Mouse (Mus musculus): ENCODE results near the gene H1foo. TPM values are rescaled to one million over a fixed set of nuclear protein-coding genes. Genes with fewer than 3 reads are reported as not detected.
A peak's percentile ranks its signal among the peaks of the same experiment; 100 is the strongest.

H1foo gene
- polyA plus RNA-seq, 1 experiment from 2014 or later = not detected

DNA sequence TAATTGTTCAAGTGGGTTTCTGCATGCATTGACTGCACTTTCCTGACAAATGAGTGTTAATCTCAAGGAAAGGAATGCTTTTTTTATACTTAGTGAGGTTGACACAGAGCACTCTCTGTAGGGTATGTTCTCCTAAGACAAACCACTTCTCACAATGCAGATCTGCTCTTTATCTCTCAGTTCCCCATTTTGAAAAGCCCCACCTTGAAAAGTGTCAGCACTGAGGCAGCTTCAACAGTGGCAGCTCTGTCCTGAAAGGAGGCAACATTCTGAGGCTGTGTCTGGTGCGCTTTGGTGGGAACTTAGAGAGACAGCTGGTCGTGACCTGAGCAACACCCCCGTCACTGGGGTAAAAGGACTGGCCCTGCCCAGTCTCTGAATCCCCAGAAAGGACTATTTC lies 35.7 kb upstream of the H1foo start:
- TF ChIP-seq CTCF (IDR thresholded peaks at IDR 0.05) = no peak
- CTCF ChIA-PET = no interaction called here
- in situ Hi-C loops (cut with MboI; ENCODE audit: low pct_unique_long_range_greater_than_20kb) = no loop called here
- DNase-seq (ENCODE audit: low read depth, low spot score) (no peak), ATAC-seq (no peak)
- POLR2A ChIA-PET = no interaction called here
- H3K27me3 ChIP-seq = no peaks in the 10 kb centered on the region

DNA sequence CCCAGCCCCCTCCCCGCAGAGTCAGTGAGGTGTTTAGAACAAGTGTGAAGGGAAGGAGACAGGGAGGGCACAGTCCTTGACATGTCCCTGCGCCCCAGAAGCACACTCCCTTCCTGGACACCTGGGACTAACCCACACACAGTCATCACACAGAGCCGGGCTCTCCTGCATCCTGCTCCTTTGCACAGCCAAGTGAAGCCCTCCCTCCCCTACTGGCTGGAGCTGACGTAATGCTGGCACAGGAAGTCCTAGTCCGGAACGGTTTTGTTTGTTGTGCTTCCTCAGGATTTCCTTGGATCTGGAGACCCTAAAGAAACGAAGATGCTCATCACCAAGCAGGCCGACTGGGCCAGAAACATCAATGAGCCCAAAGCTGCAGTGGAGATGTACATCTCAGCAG lies 34.8 kb upstream of the H1foo start:
- in situ Hi-C loops (cut with MboI; ENCODE audit: low pct_unique_long_range_greater_than_20kb) = no loop called here
- no peak for ATAC-seq
- ChIA-PET POLR2A (no interaction called here), CTCF (no interaction called here)
- DNase-seq (ENCODE audit: low read depth, low spot score) = no peak
- H3K27me3 ChIP-seq = no peaks in the 10 kb centered on the region
- no peak for TF ChIP-seq CTCF (IDR thresholded peaks at IDR 0.05)

DNA sequence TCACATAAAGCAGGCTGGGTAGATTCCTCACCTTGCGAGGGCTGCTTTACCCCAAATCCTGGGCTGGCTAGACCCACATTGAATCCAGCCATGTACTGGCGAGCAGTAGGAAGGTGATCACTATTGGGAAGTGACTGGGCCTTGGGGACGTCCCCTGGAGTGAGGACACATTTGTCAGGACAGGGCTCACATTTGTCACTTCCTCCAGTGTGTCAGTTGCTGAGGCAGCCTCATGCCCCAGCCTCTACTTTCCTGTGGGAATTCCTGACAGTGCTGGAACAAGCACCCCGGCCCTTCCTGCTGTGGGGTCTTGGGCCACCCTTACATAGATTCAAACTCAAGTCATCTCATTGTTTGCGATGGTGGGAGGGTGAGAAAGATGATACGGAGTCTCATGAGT lies 33.0 kb upstream of the H1foo start:
- ChIA-PET CTCF (no interaction called here), POLR2A (no interaction called here)
- in situ Hi-C loops (cut with MboI; ENCODE audit: low pct_unique_long_range_greater_than_20kb) = no loop called here
- no peaks in the 10 kb centered on the region for H3K27me3 ChIP-seq
- TF ChIP-seq CTCF (IDR thresholded peaks at IDR 0.05) = no peak
- DNase-seq (ENCODE audit: low read depth, low spot score) (no peak), ATAC-seq (no peak)

DNA sequence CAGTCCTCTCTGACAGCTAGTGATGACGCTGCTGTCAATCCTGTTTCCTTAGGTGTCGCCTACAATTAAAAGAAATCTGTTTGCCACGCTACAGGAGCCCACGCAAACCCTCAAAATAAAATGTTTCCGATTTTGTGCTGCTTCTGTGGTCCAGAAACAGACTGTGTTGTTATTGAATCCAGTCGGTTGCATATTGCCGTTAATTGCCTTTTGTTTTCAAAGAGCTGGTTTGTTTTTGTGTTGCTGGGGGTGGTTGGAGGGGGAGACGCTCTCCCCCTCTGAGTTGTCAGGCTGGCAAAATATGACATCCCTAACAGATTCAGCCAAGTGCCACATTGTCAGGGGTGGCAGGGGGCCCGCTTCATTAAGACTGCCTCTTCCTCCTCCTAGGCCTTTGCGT lies 31.3 kb upstream of the H1foo start:
- ChIA-PET POLR2A (no interaction called here), CTCF (no interaction called here)
- TF ChIP-seq CTCF (IDR thresholded peaks at IDR 0.05) = no peak
- DNase-seq (ENCODE audit: low read depth, low spot score) (no peak), ATAC-seq (no peak)
- no peaks in the 10 kb centered on the region for H3K27me3 ChIP-seq
- in situ Hi-C loops (cut with MboI; ENCODE audit: low pct_unique_long_range_greater_than_20kb) = no loop called here

DNA sequence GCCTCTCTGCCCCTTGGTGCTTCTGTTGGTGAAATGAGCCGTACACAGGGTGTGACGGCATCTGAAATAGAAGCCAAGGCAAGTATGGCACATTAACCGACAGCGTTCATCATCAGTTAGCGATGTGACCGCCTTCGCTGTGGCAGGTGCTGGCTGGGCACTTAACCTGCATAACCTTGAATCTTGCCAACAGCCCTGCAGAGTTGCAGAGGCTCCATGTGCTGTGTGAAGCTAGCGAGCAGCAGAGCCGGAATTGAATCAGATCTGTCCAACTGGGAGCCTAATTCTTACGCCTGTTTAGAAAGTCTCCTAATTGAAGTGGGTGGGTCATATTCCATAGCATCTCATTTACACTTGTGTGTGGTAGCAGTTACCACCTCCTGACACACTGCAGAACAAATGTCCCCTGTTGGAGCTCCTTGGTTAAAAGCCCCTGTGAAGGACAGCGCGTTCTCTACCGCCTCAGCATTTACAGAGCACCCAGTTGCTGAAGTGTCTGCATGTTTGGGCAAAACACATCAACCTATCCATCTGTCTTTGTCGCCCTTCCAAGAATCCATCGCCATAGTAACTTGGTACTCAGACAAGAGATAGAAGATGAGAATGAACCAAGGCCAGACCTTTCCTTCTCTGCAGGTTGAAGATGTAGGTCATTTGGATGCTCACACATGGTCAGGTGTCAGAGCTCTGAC lies 30.1 kb upstream of the H1foo start:
- H3K27me3 ChIP-seq = no peaks in the 10 kb centered on the region
- DNase-seq (ENCODE audit: low read depth, low spot score) = no peak
- ChIA-PET CTCF (no interaction called here), POLR2A (interaction anchor here (0.8 kb wide), 1 partner anchor 8 kb away, joined by 3 read pairs; no protein-coding TSS in a partner anchor)
- no peak for ATAC-seq
- in situ Hi-C loops (cut with MboI; ENCODE audit: low pct_unique_long_range_greater_than_20kb) = no loop called here
- TF ChIP-seq CTCF (IDR thresholded peaks at IDR 0.05) = no peak

DNA sequence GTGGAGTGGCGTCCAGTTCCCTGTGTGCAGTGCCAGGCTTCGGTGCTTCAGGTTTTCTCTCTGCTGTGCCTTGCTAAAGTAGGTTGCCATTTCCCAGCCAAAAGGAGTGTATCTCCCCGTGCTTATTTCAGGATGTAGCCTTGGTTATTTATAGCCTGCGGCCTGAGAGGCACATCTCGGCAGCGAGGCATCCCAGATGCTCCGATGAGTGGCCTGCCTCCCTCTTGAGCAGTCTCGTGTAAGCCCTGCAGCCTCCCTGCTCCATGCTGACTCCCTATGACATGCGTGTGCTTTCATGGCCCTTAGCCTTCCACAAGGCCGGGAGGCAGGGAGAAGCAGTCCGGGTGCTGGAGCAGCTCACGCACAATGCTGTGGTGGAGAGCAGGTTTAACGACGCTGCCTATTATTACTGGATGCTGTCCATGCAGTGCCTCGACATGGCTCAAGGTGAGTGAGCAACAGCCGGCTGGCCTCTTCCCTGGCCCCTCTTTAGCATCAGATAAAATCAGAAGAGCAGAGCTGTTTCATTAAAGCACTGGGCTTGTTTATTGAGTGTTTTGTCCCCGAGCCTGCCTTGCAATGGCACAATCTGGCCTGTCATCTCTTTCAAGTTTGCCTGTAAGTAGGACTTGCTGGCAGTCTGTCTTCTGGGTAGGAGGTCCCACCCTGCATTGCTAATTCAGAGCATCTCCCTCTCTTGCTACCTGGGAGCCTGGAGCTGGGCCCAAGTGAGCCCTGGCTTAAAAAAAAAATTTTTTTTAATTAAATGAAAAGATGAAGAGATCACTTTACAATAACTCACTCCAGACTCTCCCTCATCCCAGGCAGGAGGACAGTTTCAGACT lies 28.9 kb upstream of the H1foo start:
- in situ Hi-C loops (cut with MboI; ENCODE audit: low pct_unique_long_range_greater_than_20kb) = no loop called here
- DNase-seq (ENCODE audit: low read depth, low spot score) (no peak), ATAC-seq (no peak)
- CTCF ChIA-PET = interaction anchor here (1.3 kb wide), 1 partner anchor 23 kb away, joined by 3 read pairs; no protein-coding TSS in a partner anchor
- POLR2A ChIA-PET = interaction anchor here (0.8 kb wide), 1 partner anchor 7 kb away, joined by 3 read pairs; no protein-coding TSS in a partner anchor
- no peak for TF ChIP-seq CTCF (IDR thresholded peaks at IDR 0.05)
- no peaks in the 10 kb centered on the region for H3K27me3 ChIP-seq

DNA sequence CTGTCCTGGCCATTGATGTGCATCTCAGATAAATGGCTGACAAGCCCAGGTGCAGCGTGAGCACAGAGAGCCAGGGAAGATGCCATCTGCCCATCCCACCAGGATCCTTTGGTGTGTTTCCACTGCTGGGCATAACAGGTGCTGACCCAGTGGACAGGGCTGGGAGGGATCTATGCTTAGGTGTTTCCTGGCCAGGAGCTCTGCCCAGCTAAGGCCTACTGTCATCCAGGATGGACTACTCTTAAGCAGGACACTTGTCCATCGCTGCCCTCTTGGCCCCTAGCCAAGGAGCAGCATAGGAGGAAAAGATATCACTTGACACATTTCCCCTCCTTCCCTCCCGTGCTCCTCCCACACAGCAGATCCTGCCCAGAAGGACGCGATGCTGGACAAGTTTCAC lies 28.1 kb upstream of the H1foo start:
- ATAC-seq (no peak), DNase-seq (ENCODE audit: low read depth, low spot score) (no peak)
- H3K27me3 ChIP-seq = no peaks in the 10 kb centered on the region
- no peak for TF ChIP-seq CTCF (IDR thresholded peaks at IDR 0.05)
- CTCF ChIA-PET = interaction anchor here (1.3 kb wide), 1 partner anchor 22 kb away, joined by 3 read pairs; no protein-coding TSS in a partner anchor
- POLR2A ChIA-PET = no interaction called here
- in situ Hi-C loops (cut with MboI; ENCODE audit: low pct_unique_long_range_greater_than_20kb) = no loop called here

DNA sequence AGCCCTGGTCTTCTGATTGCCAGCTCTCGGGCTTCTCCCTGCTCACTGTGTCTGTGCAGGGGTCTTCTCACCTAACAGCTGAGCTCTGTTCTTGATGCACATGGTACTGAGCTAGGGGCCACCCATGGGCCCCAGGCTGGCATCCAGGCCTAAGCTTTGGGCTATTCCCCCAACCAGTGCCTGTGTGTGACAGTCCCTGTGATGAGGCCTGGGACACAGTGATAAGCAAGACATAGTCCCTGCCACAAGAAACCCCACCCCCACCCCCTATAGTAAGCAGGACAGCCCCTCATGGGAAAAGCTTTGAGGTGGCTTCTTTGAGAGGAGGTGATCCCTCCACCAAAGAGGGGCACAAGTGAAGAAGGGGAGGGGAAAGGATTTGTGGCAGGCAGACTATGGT lies 26.1 kb upstream of the H1foo start:
- no peak for TF ChIP-seq CTCF (IDR thresholded peaks at IDR 0.05)
- H3K27me3 ChIP-seq = no peaks in the 10 kb centered on the region
- in situ Hi-C loops (cut with MboI; ENCODE audit: low pct_unique_long_range_greater_than_20kb) = no loop called here
- ChIA-PET POLR2A (no interaction called here), CTCF (interaction anchor here (0.7 to 1.2 kb wide), 3 partner anchors 10 to 92 kb away, joined by 3 read pairs; no protein-coding TSS in a partner anchor)
- DNase-seq (ENCODE audit: low read depth, low spot score) (no peak), ATAC-seq (no peak)

DNA sequence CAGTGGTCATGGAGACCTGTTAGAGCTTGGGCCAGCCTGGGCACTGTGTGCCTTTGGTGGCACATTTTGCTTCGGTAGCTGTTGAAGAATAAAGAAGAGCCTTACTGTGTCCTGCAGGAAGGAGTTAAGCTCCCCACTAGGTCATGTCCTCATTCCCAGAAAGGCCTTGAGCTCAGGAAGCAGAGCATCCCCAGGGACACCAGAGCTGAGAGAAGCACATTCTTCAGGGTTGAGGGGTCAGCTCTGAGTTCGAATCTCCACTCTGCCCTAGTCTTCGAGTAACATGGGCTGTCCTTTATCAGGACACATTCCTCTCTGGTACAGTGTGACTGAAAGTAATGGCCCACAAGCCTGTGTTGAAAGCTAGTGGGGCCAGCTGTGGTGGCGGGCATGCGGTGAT lies 24.9 kb upstream of the H1foo start:
- in situ Hi-C loops (cut with MboI; ENCODE audit: low pct_unique_long_range_greater_than_20kb) = no loop called here
- POLR2A ChIA-PET = interaction anchor here (0.6 to 0.8 kb wide), 2 partner anchors 62 to 111 kb away, joined by 3 to 5 read pairs; partner anchors contain the start of gene Rpl32
- no peaks in the 10 kb centered on the region for H3K27me3 ChIP-seq
- CTCF ChIA-PET = no interaction called here
- DNase-seq (ENCODE audit: low read depth, low spot score) (no peak), ATAC-seq (no peak)
- TF ChIP-seq CTCF (IDR thresholded peaks at IDR 0.05) = no peak

DNA sequence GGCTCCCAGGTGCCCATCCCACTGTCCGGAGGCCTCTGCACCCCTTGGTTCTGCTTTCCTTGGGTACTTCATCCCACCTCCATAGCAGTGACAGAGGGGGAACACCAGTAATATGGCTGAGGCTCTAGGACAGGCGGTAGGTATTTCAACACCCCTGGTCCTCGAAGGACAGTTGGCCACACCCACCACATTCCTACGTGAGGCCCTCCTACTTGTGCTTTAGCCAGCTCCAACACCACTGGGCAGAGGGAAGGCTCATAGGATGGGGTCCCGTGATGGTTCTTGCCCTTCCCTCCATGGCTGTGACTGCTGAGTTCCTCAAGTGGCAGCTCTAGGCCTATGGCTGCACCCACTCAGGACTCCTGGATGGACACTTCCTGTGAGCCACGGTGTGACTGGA lies 19.9 kb upstream of the H1foo start:
- peak; percentile 1 for ATAC-seq
- CTCF ChIA-PET = interaction anchor here (1.5 to 1.7 kb wide), 2 partner anchors 18 to 24 kb away, joined by 4 read pairs; no protein-coding TSS in a partner anchor
- TF ChIP-seq CTCF (IDR thresholded peaks at IDR 0.05) = no peak
- POLR2A ChIA-PET = no interaction called here
- no peaks in the 10 kb centered on the region for H3K27me3 ChIP-seq
- in situ Hi-C loops (cut with MboI; ENCODE audit: low pct_unique_long_range_greater_than_20kb) = no loop called here
- DNase-seq (ENCODE audit: low read depth, low spot score) = no peak

DNA sequence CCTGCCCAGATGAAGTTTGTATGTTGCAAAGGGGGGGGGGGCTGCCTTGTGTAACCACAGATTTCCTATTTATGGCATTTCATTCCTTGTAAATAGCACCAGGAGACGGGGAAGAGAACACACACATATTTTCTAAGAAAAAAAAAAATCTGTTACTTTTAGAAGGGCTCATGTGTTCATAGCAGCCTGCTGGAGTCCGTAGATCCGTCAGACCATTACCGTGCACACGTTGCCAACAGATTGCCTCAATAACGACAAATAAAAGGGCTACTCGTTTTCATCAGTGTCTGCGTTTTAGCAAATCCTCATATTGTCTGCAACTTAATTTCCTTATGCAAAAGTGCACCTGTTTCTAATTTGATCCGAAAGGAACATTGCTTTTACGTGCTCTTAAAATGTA lies 18.3 kb upstream of the H1foo start:
- no peaks in the 10 kb centered on the region for H3K27me3 ChIP-seq
- ATAC-seq = no peak
- in situ Hi-C loops (cut with MboI; ENCODE audit: low pct_unique_long_range_greater_than_20kb) = no loop called here
- POLR2A ChIA-PET = no interaction called here
- DNase-seq (ENCODE audit: low read depth, low spot score) = no peak
- CTCF ChIA-PET = interaction anchor here (1.5 kb wide), 1 partner anchor 17 kb away, joined by 4 read pairs; no protein-coding TSS in a partner anchor
- no peak for TF ChIP-seq CTCF (IDR thresholded peaks at IDR 0.05)

All from Patski (cell line).